Mouse (Mus musculus) embryo, embryonic 11 days (tissue): ENCODE data around the gene Toe1.
"Not testable (repeated sequence)": the region's sequence is repeated elsewhere in the genome, so short reads cannot be mapped to it uniquely, and the experiment has no call there.

Experiments
- DNase-seq: peaks from one replicate; pipeline ENCODE4 v3.0.0-alpha.2; 2015

Gene Toe1

DNA sequence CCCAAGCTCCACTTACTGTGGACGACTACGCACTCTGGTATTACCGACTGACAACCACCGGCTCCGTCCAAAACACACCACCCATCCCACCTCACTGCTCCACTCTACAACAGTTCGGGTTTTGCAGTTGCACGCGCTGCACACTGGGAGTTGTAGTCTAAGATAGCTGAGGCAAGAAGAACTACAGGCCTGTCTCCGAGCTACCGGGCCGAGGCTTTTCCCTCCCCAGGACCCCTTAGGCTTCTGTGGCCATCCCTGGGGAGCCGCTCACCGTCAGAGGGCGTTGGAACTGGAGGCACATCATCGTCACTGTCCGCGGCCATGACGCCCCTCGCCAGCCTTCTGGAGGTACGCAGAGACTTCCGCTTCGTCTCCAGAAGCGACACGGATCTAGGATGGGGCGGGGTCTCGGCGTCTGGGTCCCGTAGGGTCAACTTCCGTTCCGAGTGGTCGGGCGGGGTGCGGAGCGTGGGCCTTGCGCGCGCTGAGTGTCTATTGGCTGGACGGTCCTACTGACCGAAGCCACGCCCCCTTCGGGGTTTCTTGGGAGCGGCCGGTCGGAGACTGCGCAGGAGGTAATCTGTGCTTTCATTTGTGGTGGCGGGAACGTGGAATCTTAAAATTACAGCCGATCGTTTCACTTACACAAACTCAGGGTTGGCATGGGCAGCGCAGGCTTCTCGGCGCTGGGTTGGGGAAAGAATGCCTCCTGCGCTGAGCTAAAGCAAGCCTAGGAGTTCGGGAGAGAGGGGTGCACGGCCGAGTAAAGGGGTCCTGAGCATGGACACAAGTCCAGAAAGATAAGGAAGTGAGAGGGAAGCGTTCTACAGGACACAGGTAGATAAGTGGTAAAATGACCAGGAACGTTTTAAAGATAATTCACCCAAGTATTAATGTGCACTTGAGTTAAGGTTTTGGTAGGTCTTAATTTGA lies at the start of gene Toe1, which contains the start of gene Mutyh:
Gene Toe1, minus strand, starts transcription at position 444 of the 933 bp plus-strand sequence.
Gene Mutyh, plus strand, starts transcription at position 527 of the 933 bp plus-strand sequence.
- peak; percentile 100 for DNase-seq

DNA sequence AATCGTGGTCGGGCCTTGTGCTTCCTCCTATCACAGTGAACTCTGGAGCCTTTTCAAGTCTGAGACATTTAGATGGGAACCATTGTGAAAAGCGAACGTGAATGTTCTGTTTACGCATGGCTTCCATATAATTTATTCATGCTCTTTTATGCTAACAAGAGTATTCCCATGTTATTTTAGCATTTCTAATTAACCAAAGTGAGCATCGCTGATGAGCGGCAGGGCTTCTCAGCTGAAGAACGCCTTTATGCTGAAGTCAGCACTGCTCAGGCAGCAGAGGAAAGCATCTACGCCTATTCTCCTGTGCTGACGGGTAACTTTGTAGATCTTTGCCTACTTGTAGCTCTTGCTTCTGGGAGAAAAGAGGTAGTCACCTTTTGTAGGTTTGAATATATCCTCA lies 49.8 kb upstream of the Toe1 start:
- no peak for DNase-seq

DNA sequence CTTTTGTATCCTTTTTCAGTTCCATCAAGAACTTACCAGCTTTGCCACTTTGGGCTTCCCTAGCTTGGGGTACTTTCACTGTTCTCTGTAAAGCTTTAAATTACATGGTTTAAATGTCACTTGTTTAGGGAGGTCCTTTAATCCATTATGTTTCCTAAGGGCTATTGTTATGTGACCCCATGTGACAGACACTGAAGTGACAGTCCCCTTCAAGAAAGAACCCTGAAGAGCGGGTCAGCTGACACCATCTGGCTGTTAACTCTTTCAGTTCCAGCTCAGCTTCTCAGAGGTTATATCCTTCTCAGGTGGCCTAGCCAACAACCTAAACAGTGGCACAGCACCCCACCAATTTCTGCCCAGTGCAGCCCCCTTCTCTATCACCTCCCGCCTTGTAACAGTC lies 46.8 kb upstream of the Toe1 start:
- DNase-seq, result peak; percentile 41

DNA sequence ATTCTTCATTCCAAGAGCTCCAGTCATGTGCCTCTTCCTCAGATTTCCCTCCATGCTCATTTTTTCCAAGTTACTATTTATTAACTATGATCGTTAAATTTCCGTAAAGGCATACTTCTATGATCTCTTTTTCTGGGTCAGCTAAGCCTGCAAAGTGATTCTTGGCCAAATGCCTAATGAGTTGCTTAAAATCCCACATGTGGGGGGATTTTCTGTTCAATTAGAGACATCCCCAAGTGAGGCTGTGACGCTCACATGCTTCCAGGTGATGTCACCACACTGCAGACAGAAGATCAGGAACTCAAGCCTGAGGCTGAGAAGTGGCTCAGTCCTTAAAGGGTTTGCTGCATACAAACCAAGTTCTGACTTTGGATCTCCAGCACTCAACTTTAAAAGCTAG lies 42.5 kb upstream of the Toe1 start:
- DNase-seq, result no peak

DNA sequence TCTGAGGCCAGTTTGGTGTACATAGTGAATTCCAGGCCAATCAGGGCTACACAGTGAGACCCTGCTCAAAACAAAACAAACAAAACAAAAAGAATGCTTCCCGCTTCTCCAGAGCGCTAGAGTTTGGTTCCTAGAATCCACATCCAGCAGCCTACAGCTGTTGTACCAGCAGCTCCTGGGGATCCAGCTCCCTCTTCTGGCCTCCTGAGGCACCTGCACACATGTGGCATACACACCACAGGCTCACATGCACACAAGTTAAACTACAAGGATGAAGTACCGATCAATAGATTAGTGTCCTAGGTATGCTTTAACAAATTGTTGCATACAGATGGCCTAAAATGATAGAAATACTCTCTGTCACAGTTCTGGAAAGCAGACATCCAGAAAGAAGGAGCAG lies 36.9 kb upstream of the Toe1 start:
- DNase-seq, result no peak

DNA sequence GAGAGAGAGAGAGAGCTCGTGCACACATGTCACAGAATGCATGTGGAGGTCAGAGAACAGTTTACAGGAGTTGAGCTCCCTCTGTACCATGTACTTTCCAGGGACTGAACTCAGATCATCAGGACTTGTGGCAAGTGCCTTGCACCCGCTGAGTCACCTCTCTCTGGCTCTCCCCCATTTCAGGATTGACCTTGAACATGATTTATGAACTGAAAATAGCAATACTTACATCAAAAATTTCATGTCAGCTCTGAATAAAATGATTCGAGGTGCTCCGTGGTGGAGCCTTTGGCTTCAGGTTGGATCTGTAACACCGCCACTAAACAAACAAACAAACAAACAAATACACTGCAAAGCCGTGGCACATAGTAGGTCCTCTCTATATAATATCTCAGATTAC lies 33.4 kb upstream of the Toe1 start:
- DNase-seq, result no peak

DNA sequence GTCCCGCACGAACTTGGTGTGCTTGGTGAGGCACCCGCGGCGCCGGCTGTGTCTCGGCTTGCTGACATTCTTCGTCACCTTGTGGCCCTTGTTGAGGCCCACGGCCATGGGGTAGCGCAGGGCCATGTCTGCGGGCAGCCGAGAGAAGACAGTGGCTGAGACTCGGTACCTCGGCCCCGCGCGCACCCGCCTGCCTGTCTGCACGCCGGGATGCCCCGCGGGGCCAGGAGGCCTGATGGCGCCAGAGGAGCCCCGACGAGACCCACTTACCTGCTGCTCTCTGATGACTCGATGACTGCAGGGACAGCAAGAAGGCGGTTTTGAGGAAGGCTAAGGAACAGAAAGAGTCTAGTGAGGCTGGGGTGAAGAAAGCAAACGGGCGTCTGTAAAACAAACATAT lies 32.7 kb upstream of the Toe1 start:
- not testable (repeated sequence) for DNase-seq

DNA sequence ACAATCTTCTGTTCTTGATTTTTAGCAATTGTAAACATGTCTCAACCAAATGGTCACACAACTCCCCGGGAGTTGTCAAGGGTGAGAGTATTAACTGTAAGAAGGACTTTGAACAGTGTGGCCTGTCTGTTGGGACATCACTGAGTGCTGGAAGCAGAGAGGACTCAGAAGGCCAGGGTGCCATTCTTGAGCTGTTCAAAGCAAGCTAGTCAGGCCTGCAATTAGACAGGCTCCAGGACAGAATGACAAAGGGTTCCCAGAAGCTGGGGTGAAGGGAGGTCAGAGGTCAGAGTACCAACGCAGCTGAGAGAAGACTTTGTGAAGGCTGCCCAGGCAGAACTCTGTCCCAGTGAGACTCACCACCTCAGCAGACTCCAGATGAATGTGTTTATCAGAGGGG lies 31.6 kb upstream of the Toe1 start:
- peak; percentile 41 for DNase-seq

DNA sequence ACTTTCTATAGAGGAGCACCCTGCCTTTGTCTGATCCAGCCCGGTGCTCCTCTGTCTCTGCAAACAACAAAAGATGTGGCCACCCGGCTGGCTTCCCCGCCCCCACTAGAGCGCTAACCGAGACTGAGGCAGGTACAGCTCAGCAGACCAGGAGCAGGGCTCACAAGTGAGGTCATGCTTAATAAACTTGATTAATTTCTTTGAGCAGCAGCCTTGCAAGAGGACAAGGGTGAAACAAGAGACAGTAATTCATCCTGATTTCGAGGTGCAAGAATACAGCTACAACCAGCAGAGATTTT lies 22.6 kb upstream of the Toe1 start:
- peak; percentile 60 for DNase-seq

DNA sequence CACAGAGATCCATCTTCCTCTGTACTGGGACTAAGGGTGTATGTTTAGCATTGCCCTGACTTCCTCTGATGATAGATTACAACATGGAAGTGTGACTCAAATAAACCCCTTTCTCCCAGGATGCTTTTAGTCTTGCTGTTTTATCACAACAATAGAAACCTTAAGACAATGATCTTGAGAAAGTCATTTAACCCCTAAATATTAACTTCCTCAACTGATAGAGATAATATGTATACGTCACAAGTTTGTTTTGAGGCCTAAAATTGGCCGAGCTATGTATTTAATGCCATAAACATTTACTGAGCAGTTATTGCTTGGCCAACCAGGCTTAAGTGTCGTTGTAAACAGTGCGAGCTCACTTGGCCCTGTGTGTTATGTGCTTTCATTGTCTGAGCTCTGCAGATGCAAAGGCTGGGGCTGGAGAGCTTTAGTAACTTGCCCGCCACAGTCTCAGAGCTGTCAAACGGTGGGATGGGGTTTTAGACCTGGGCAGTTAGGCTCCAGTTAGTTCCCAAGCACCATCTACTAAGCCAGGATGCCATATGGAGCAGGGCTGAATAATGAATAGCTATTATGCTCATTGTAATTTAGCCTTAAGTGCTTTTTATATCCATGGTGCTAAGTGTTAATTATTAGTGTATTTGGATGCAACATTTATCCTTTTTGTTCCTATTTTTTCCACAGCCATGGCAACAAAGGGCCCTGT lies 22.1 kb upstream of the Toe1 start:
- DNase-seq, result peak; percentile 37

DNA sequence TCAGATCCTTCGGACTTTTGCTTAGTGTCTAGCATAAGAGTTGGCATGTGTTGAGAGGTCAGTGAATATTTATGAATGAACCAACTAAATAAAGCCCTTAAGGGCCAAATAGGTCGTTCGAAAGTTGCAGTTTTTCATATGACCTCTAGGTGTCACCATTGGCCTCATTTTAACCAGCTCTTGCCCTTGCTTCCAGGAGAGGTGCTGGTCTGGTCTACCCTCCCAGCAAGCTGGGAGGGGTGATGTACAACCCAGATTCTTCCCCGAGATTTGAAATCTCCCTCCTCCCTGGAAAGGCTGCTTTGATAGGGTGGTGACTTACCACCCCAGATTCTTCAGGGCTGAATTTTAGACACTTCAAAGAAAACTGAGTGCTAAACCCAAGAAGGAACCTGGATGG lies 20.4 kb upstream of the Toe1 start:
- peak; percentile 80 for DNase-seq

DNA sequence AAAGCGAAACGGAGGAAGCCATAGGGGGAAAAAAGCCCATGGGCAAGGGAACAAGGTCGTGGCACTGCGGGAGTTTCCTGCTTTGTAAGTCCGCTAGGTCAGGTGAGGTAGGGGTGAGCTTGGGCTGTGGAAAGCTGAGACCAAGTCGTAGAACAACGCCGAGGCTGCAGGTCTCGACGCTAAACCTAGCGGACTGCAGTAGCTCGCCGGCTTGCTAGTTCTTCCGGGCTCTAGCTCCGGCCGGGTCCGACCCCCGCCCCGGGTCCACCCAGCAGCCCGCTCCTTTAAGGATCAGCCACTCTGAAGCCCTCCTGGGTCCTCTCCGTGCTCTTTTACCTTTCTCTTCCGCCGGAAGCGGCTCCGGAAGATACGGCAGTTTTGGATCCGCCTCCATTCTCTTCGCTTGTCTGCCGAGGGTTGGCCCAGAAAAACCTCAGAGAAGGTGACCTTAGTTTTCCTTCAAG lies 17.1 kb upstream of the Toe1 start:
- DNase-seq, result peak; percentile 86

DNA sequence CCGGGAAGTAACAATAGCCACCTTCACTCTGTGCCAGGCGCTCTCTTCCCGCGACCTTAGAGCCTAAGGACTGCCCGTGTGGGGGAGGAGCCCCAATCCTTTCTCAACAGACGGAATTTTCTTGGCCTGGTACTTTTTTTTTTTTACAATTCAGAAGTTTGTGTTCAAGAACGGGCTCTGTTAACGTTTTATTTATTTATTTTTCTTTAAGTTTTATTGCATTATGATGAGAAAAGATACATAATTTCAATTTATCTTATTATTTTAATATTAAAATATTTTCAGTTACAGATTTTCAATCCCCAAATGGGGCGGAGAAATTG lies 14.2 kb upstream of the Toe1 start, which contains the start of gene Hpdl:
Gene Hpdl, minus strand, starts transcription at position 14 of the 323 bp plus-strand sequence.
- DNase-seq, result no peak

DNA sequence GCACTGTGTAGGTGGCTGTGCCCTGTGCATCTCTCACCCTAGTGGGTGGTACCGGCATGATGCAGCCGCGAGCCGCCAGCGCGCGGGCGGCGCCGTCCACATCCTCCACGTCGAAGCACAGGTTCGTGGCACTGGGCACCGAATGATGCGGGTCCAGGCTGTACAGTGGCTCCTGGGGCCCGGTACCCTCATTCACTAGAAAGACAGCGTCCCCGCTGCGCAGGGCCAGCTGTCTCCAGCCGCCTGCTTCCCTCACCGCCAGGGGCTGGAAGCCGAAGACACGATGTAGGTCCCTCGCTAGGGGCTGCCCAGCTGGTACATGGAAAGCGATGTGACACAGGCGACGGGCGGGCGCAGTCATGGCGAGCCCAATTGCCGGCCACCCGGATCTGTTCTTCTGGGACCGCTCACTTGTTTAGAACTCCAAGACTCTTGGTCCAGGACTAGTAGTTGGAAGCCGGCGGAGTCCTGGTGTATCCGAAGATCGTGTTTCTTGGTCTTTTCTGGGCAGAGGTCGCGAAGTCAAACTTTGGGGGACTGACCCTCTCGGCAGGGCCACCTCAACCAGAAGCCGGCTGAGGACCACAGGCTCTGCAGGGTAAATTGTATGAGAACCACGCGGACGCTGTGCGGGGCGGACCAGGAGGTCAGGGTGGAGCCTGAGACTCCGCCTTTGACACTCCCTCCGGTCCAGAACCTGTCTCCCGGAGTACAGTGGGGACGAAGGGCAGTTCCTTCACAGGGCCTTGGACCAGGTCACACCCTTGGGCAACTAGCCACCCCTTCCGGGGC lies 13.7 kb upstream of the Toe1 start:
- DNase-seq, result peak; percentile 79

DNA sequence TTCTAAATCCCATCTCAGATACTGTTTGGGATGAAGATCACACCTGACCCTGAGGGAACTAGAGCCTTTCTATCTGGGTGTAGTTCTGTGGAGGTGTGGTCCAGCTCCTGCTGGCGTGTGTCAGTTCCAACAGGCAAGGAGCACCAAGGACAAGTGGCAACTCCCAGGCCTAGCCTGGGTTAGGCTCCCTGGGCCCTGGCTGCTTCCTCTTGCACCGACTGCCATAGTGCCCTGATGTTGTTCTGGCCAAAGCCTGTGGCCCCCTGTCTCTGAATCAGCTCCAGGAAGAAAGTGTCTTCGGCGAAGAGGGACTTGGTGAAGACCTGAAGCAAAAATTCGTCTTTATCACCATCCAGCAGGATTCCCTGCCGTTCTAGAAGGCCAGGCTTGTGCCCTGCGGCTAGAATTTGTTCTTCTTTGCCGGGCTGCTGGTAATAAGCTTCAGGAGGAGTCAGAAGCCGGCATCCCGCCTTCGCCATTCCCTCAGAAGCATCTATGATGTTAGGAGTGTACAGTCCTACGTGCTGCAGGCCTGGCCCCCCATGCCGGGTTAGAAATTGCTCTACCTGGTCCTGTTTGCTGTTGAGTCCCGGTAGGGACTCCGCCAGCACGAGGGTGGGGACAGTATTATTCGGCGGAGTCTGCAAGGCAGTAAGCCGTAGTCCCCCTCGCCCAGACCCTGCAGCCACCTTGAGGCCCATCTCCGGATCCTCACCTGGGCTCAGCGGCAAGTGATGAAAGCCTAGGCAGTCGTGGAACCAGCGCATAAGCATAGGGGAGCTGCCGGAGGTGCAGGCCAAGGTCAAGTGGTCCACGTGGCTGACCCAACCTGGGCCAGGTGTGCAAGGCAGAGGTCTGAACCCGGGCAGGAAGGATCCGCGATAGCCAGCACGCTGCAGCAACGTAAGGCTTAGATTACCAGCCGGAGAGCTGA lies 12.8 kb upstream of the Toe1 start:
- DNase-seq, result no peak

DNA sequence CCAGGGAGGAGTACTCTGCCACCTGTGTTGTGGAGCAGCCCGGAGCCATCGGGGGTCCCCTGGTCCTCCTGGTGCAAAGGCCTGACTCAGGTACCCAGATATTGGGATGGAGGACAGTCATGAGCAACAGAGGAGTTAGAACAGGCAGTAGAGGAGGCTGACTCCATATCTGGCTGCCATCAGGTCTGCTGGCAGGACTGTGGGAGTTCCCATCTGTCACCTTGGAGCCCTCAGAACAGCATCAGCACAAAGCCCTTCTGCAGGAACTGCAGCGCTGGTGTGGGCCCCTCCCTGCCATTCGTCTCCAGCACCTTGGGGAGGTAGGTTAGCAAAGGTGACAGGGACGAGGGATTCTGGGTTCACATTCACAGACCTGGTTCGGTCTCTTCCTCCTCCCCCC lies 10.0 kb upstream of the Toe1 start:
- no peak for DNase-seq

DNA sequence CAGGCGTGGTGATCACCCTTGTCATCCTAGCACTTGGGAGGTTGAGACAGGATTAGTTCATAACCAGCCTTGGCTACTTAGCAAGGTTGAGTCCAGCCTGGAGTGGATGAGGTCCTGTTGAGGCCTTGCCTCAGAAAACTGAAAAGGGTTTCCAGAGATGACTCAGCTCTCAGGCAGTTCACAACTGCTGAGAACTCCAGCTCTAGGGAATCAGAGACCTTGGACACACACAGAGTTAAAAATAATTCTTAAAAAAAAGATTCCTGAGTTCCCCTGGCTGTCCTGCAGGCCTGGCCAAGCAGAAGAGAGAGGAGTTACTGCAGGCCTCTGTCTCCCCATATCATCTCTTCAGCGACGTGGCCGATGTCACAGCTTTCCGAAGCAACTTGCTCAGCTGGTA lies 7.8 kb upstream of the Toe1 start:
- no peak for DNase-seq

DNA sequence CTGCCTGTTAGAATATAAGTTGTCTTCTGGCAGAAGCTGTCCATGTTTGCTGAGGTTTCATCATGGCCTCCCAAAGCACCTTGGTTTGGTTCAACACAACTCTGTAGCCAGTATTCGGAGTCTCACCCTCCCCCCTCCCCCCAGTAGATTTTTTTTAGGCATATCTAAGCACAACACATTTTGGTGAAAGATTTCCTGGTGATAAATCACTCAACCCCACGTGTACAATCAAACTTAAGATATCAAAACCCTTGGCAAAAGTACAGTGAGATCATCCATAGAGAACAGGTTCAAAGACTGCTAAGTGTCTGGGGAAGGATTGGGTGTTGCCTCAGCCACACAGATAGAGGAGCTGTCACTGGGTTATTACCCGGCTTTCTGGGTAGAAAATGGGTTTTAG lies 3.6 kb upstream of the Toe1 start:
- DNase-seq, result no peak

DNA sequence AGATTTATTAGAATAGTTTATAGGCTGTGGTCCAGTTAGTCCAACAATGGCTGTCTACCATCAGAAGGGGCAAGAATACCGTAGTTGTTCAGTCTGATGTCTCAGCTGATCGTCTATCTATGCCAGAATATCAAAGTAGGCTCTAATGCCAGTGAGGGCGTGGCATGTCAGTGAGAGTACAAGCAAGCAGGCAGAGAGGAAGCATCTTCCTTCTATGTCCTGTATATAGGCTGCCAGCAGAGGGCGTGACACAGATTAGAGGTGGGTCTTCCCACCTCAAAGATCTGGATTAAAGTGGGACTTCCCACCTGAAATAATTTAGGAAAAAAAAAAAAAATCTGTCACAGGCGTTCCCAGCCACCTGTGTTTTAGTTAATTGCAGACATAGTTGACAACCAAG lies 7.5 kb downstream of the Toe1 start:
- peak; percentile 46 for DNase-seq

DNA sequence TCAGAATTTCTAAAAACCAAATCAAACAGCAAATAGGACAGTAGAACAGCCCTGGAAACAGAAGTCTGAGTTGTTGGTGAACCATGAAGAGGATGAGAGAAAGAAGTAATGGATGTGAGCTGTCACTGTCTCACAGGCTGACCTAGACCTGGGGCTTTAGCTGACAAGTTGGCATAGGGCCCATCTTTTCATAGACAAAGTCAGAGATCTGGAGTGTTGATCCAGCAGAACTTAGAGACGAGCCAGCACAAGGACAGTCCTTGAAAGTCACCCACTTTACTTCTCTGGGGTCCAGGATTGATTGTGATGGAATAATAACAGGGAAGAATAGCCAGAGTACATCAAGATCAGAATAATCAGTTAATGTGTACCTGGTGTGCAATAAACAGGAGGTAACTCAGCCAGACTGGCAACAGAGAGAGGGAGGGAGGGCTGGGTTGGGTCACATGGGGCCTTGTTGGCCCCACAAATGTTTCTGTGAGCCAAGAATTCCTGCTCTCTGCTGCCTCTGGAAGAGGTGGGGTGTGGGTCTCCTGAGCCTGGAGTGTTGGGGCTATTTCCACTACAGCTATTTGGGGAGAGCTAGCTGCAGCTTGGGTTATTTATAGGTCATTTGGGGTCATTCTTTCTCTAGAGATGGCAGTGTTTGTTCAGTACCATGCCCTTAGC lies 10.9 kb downstream of the Toe1 start:
- DNase-seq, result no peak

DNA sequence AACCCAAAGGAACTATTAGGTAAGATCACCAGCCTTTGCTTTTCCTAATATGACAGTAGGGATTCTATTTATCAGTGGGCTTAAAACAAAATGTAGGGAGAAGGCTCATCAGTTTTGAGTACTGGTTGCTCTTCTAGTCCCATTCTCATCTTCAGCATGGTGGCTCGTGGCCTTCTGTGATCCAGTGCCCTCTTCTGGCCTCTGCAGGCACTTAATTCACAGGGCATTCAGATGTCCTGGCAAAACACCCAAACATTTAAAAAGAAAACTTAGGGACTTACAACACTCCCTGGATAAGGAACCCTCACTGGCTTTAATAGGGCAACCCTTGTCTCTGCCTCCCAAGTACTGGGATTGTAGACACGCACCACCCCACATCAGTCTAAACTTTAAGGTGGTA lies 13.2 kb downstream of the Toe1 start:
- no peak for DNase-seq

DNA sequence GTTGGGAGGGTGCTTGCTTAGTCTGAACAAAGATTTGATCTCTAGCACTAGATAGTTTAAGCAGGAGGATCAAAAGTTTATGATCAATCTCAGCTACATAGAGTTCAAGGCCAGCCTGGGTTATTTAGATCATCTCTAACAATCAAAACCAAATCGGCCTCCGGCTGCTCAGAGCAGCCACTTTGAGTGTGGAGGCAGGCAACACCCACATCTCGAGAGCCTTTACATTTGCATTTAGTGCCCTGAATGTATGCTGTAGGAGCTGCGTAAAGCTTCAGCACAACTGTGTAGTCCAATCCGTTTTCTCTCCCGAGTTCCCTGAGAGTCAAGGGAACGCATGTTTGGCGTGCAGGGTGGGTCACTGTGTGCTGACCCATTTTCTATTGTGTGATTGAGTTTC lies 15.0 kb downstream of the Toe1 start:
- no peak for DNase-seq
